8 mouse cellular contexts compared by ENCODE assay signal in genomic region chr19:3684957-3685580, GRCm38 (mm10). TPM values are rescaled to one million over a fixed set of nuclear protein-coding genes. Genes with fewer than 3 reads are reported as not detected.
DNase-seq lines count a peak whose midpoint lies in the region; ATAC-seq lines count a peak whose summit lies in the region.

No protein-coding gene starts in this region.

- no peaks in the 10 kb centered on the region for H3K27me3 ChIP-seq in lung, embryonic 15.5 days
- H3K27me3 ChIP-seq in forebrain, embryonic 14.5 days (replicated peaks; ENCODE audit: control insufficient read depth, insufficient read depth, low read length) = peaks cover 4% of the 10 kb centered on the region; the same call in 1 of the 2 replicates
- no peaks in the 10 kb centered on the region for H3K27me3 ChIP-seq in limb, embryonic 13.5 days
- H3K27me3 ChIP-seq in neural tube, embryonic 14.5 days (ENCODE audit: control insufficient read depth, insufficient read depth, low read length) = peaks cover 9% of the 10 kb centered on the region; the same call in 1 of the 2 replicates

- H3K36me3 ChIP-seq in lung, embryonic 15.5 days = no peaks in the 10 kb centered on the region
- H3K36me3 ChIP-seq in forebrain, embryonic 14.5 days (ENCODE audit: control insufficient read depth, insufficient read depth, low read length) = no peaks in the 10 kb centered on the region
- H3K36me3 ChIP-seq in limb, embryonic 13.5 days = no peaks in the 10 kb centered on the region
- H3K36me3 ChIP-seq in neural tube, embryonic 14.5 days (ENCODE audit: control insufficient read depth, insufficient read depth, low read length) = no peaks in the 10 kb centered on the region

- 5% methylated on average over 11 of the region's 11 CpGs for WGBS in lung, embryonic 15.5 days
- 9% methylated on average over 11 of the region's 11 CpGs for WGBS in forebrain, embryonic 14.5 days
- 4% methylated on average over 11 of the region's 11 CpGs for WGBS in limb, embryonic 13.5 days
- WGBS in neural tube, embryonic 14.5 days = 12% methylated on average over 11 of the region's 11 CpGs

- H3K27ac ChIP-seq in lung, embryonic 15.5 days = peak overlapping the region; percentile 89
- H3K27ac ChIP-seq in forebrain, embryonic 14.5 days (ENCODE audit: low read depth, low read length) = 0 out of 2 replicates have a peak overlapping the region, but pooled peaks have one; percentile 27
- peak overlapping the region; percentile 90 for H3K27ac ChIP-seq in limb, embryonic 13.5 days
- no peak overlapping the region; the same call in 1 of the 2 replicates for H3K27ac ChIP-seq in neural tube, embryonic 14.5 days (ENCODE audit: low read depth, low read length)

- no peak for ATAC-seq in lung, embryonic 15.5 days (ENCODE audit: borderline replicate concordance, extremely low read depth, low FRiP score, low TSS enrichment)
- no peak for ATAC-seq in forebrain, embryonic 14.5 days
- no peak for ATAC-seq in limb, embryonic 13.5 days (ENCODE audit: low FRiP score, low read depth)
- ATAC-seq in neural tube, embryonic 14.5 days (ENCODE audit: low read depth) = no peak

- H3K4me2 ChIP-seq in lung, embryonic 15.5 days = peak overlapping the region; percentile 96
- peak overlapping the region; percentile 96 for H3K4me2 ChIP-seq in forebrain, embryonic 14.5 days (ENCODE audit: low read length)
- peak overlapping the region; percentile 96 for H3K4me2 ChIP-seq in limb, embryonic 13.5 days (replicated peaks)
- peak overlapping the region; percentile 93 for H3K4me2 ChIP-seq in neural tube, embryonic 14.5 days (ENCODE audit: low read depth, low read length)

- H3K9me3 ChIP-seq in lung, embryonic 15.5 days = no peaks in the 10 kb centered on the region
- no peaks in the 10 kb centered on the region for H3K9me3 ChIP-seq in forebrain, embryonic 14.5 days (replicated peaks; ENCODE audit: control insufficient read depth, low read length)
- no peaks in the 10 kb centered on the region for H3K9me3 ChIP-seq in limb, embryonic 13.5 days
- H3K9me3 ChIP-seq in neural tube, embryonic 14.5 days (ENCODE audit: control insufficient read depth, low read length) = no peaks in the 10 kb centered on the region

- peak overlapping the region; percentile 95 for H3K9ac ChIP-seq in lung, embryonic 15.5 days
- H3K9ac ChIP-seq in forebrain, embryonic 14.5 days (ENCODE audit: low read length) = peak overlapping the region; percentile 85
- peak overlapping the region; percentile 99 for H3K9ac ChIP-seq in limb, embryonic 13.5 days
- H3K9ac ChIP-seq in neural tube, embryonic 14.5 days (replicated peaks; ENCODE audit: low read depth, low read length) = peak overlapping the region; percentile 73; the same call in 1 of the 2 replicates

- peaks cover 67% of the 10 kb centered on the region for H3K4me1 ChIP-seq in lung, embryonic 15.5 days
- H3K4me1 ChIP-seq in forebrain, embryonic 14.5 days (ENCODE audit: control insufficient read depth, insufficient read depth, low read length) = peaks cover 22% of the 10 kb centered on the region
- H3K4me1 ChIP-seq in limb, embryonic 13.5 days = peaks cover 72% of the 10 kb centered on the region
- H3K4me1 ChIP-seq in neural tube, embryonic 14.5 days (ENCODE audit: control insufficient read depth, insufficient read depth, low read length) = peaks cover 9% of the 10 kb centered on the region; the same call in 1 of the 2 replicates

- DNase-seq in lung, adult 18-20 months = no peak
- DNase-seq in forebrain, embryonic 14.5 days (ENCODE audit: low spot score) = no peak
- no peak for DNase-seq in testis, postnatal 14 days (ENCODE audit: low spot score)
- no peak for DNase-seq in thymus, postnatal 4 days
- DNase-seq in cerebellum, adult 18-20 months = no peak

- peak overlapping the region; percentile 95 for H3K4me3 ChIP-seq in lung, embryonic 15.5 days
- peak overlapping the region; percentile 90 for H3K4me3 ChIP-seq in forebrain, embryonic 14.5 days (ENCODE audit: low read depth, low read length)
- peak overlapping the region; percentile 97 for H3K4me3 ChIP-seq in limb, embryonic 13.5 days
- peak overlapping the region; percentile 69 for H3K4me3 ChIP-seq in neural tube, embryonic 14.5 days (ENCODE audit: low read depth, low read length)

RNA-seq across cellular contexts. Expression of gene Lrp5, which starts 1.3 kb away (rescaled TPM):
- polyA plus RNA-seq in lung, embryonic 15.5 days (2015; fragmentation: Nextera tagmentation; extraction: Ambion mirVana) = 7.7 TPM in 2 replicates
- polyA plus RNA-seq in forebrain, embryonic 14.5 days (2014; fragmentation: Nextera tagmentation; extraction: Ambion mirVana) = 1.8 and 2.1 TPM in 2 replicates
- 7.1 and 7.7 TPM in 2 replicates for polyA plus RNA-seq in limb, embryonic 13.5 days (2015; fragmentation: Nextera tagmentation; extraction: Ambion mirVana)
- 0.98 and 1.3 TPM in 2 replicates for polyA plus RNA-seq in neural tube, embryonic 14.5 days (2014; fragmentation: Nextera tagmentation; extraction: Ambion mirVana)

RNA-seq across cellular contexts. Expression of gene 1810055G02Rik, which starts 23.0 kb away (rescaled TPM):
- polyA plus RNA-seq in lung, embryonic 15.5 days (2015; fragmentation: Nextera tagmentation; extraction: Ambion mirVana) = 31.9 and 32.2 TPM in 2 replicates
- 29.7 and 34.6 TPM in 2 replicates for polyA plus RNA-seq in forebrain, embryonic 14.5 days (2014; fragmentation: Nextera tagmentation; extraction: Ambion mirVana)
- polyA plus RNA-seq in limb, embryonic 13.5 days (2015; fragmentation: Nextera tagmentation; extraction: Ambion mirVana) = 50.3 and 54.4 TPM in 2 replicates
- polyA plus RNA-seq in neural tube, embryonic 14.5 days (2014; fragmentation: Nextera tagmentation; extraction: Ambion mirVana) = 33.4 and 37.6 TPM in 2 replicates
